Mouse (Mus musculus) MEL (cell line): ENCODE measurements around the gene Gpr162. TPM values are rescaled to one million over a fixed set of nuclear protein-coding genes. Genes with fewer than 3 reads are reported as not detected.

ENCODE experiments used
- DNase-seq: peaks from one replicate; pipeline ENCODE4 v3.0.0; 2011; ENCODE audit warnings: low read depth, low spot score
- H3K27ac ChIP-seq: 2 replicates; pipeline ENCODE4 v1.5.1; 2012; ENCODE audit warnings: low read depth, mild to moderate bottlenecking, control low read depth, low read length, moderate library complexity; ENCODE audit not compliant: control insufficient read depth
- H3K27me3 ChIP-seq, 2 experiments: fragments of 150-350 bp in 1 of 2; sonication (generic) in 1 of 2; 2 replicates each; pipeline ENCODE4 v1.6.1; 2012; ENCODE audit warnings: low read length in 2 of 2, mild to moderate bottlenecking in 2 of 2, improper control_type of control experiment in 1 of 2, moderate library complexity in 1 of 2; ENCODE audit not compliant: insufficient read depth in 2 of 2, control insufficient read depth in 1 of 2
- H3K36me3 ChIP-seq, 2 experiments: 2 replicates each; pipeline ENCODE4 v1.6.1; 2012 to 2014; ENCODE audit warnings: low read length in 2 of 2, improper control_type of control experiment in 1 of 2, inconsistent platforms in 1 of 2, mild to moderate bottlenecking in 1 of 2; ENCODE audit not compliant: insufficient read depth in 2 of 2, control insufficient read depth in 1 of 2
- H3K4me1 ChIP-seq, 2 experiments: fragments of 150-350 bp in 1 of 2; sonication (generic) in 1 of 2; 2 replicates each; pipeline ENCODE4 v1.6.1; 2012; ENCODE audit warnings: low read length in 2 of 2, improper control_type of control experiment in 1 of 2, mild to moderate bottlenecking in 1 of 2; ENCODE audit not compliant: insufficient read depth in 2 of 2, control insufficient read depth in 1 of 2
- H3K4me3 ChIP-seq, 2 experiments: fragments of 150-350 bp in 1 of 2; sonication (generic) in 1 of 2; 2 replicates each; pipeline ENCODE4 v1.5.1; 2012; ENCODE audit warnings: low read depth in 2 of 2, low read length in 2 of 2, mild to moderate bottlenecking in 2 of 2, moderate library complexity in 2 of 2, control low read depth in 1 of 2, improper control_type of control experiment in 1 of 2; ENCODE audit not compliant: control insufficient read depth in 1 of 2, insufficient read depth in 1 of 2
- H3K79me2 ChIP-seq: 2 replicates; pipeline ENCODE4 v1.6.1; 2012; ENCODE audit warnings: mild to moderate bottlenecking, low read length, moderate library complexity; ENCODE audit not compliant: control insufficient read depth, poor library complexity, insufficient read depth
- H3K9ac ChIP-seq: 2 replicates; pipeline ENCODE4 v1.6.1; 2012; ENCODE audit warnings: low read depth, mild to moderate bottlenecking, control low read depth, low read length, moderate library complexity; ENCODE audit not compliant: control insufficient read depth, poor library complexity, severe bottlenecking
- H3K9me3 ChIP-seq: fragments of 150-350 bp; sonication (generic); replicated peaks from 2 replicates; pipeline ENCODE4 v1.6.1; 2012; ENCODE audit warnings: mild to moderate bottlenecking, low read length, improper control_type of control experiment, moderate library complexity; ENCODE audit not compliant: insufficient read depth
- ELF1 ChIP-seq: IDR thresholded peaks from 2 replicates; pipeline ENCODE4 v1.6.1; 2014; ENCODE audit warnings: low read depth, mild to moderate bottlenecking, inconsistent platforms, low read length, improper control_type of control experiment, moderate library complexity
- EP300 ChIP-seq, 2 experiments: IDR thresholded peaks; 2 replicates each; pipeline ENCODE4 v1.6.1; 2011; ENCODE audit warnings: improper control_type of control experiment in 2 of 2, low read length in 2 of 2, low read depth in 1 of 2, mild to moderate bottlenecking in 1 of 2
- GATA1 ChIP-seq: IDR thresholded peaks from 2 replicates; pipeline ENCODE4 v1.6.1; 2011; ENCODE audit warnings: low read depth, low read length, improper control_type of control experiment
- JUND ChIP-seq: IDR thresholded peaks from 2 replicates; pipeline ENCODE4 v1.6.1; 2011; ENCODE audit warnings: low read depth, mild to moderate bottlenecking, improper control_type of control experiment, low read length
- MAFK ChIP-seq: IDR thresholded peaks from 2 replicates; pipeline ENCODE4 v1.6.1; 2011; ENCODE audit warnings: low read depth, mild to moderate bottlenecking, low read length, improper control_type of control experiment, borderline replicate concordance
- MAZ ChIP-seq: IDR thresholded peaks from 2 replicates; pipeline ENCODE4 v1.6.1; 2012; ENCODE audit warnings: low read depth, mild to moderate bottlenecking, inconsistent platforms, low read length, improper control_type of control experiment
- MEF2A ChIP-seq: IDR thresholded peaks from 2 replicates; pipeline ENCODE4 v1.6.1; 2014; ENCODE audit warnings: low read depth, mild to moderate bottlenecking, inconsistent platforms, low read length, improper control_type of control experiment; ENCODE audit not compliant: poor library complexity, insufficient replicate concordance, severe bottlenecking; ENCODE audit errors: extremely low read depth
- MXI1 ChIP-seq: IDR thresholded peaks from 2 replicates; pipeline ENCODE4 v1.6.1; 2011; ENCODE audit warnings: mild to moderate bottlenecking, low read depth, low read length, improper control_type of control experiment
- MYC ChIP-seq: IDR thresholded peaks from 2 replicates; pipeline ENCODE4 v1.6.1; 2011; ENCODE audit warnings: low read depth, mild to moderate bottlenecking, low read length, improper control_type of control experiment, moderate library complexity
- NELFE ChIP-seq: IDR thresholded peaks from 2 replicates; pipeline ENCODE4 v1.6.1; 2011; ENCODE audit warnings: low read depth, low read length, improper control_type of control experiment
- POLR2A ChIP-seq, 2 experiments: IDR thresholded peaks; 2 replicates each; pipeline ENCODE4 v1.6.1; 2011 to 2012; ENCODE audit warnings: low read length in 2 of 2, mild to moderate bottlenecking in 2 of 2, control low read depth in 1 of 2, improper control_type of control experiment in 1 of 2, low read depth in 1 of 2, moderate library complexity in 1 of 2; ENCODE audit not compliant: control insufficient read depth in 1 of 2, insufficient read depth in 1 of 2, poor library complexity in 1 of 2
- RCOR1 ChIP-seq: IDR thresholded peaks from 2 replicates; pipeline ENCODE4 v1.6.1; 2012; ENCODE audit warnings: low read depth, mild to moderate bottlenecking, inconsistent platforms, low read length, improper control_type of control experiment
- SIN3A ChIP-seq: IDR thresholded peaks from 2 replicates; pipeline ENCODE4 v1.6.1; 2012; ENCODE audit warnings: low read length, improper control_type of control experiment, inconsistent platforms
- TAL1 ChIP-seq: IDR thresholded peaks from 2 replicates; pipeline ENCODE4 v1.6.1; 2012; ENCODE audit warnings: mild to moderate bottlenecking, inconsistent platforms, low read length, moderate library complexity, mixed read lengths
- TBP ChIP-seq: IDR thresholded peaks from 2 replicates; pipeline ENCODE4 v1.8.0; 2011; ENCODE audit warnings: low read depth, low read length, improper control_type of control experiment
- UBTF ChIP-seq: IDR thresholded peaks from 2 replicates; pipeline ENCODE4 v1.6.1; 2012; ENCODE audit warnings: low read depth, mild to moderate bottlenecking, inconsistent platforms, low read length, improper control_type of control experiment, moderate library complexity, borderline replicate concordance; ENCODE audit not compliant: insufficient read depth
- ZMIZ1 ChIP-seq: IDR thresholded peaks from 2 replicates; pipeline ENCODE4 v1.6.1; 2012; ENCODE audit warnings: low read depth, mild to moderate bottlenecking, inconsistent platforms, low read length, improper control_type of control experiment, moderate library complexity
- ZNF384 ChIP-seq: IDR thresholded peaks from 2 replicates; pipeline ENCODE4 v1.6.1; 2012; ENCODE audit warnings: low read depth, mild to moderate bottlenecking, inconsistent platforms, low read length, improper control_type of control experiment
- polyA plus RNA-seq, 2 experiments: library from polyadenylated mRNA; stranded (reverse) in 1 of 2; unstranded in 1 of 2; fragments of >175 nt in 1 of 2; fragments of >200 nt in 1 of 2; gene quantifications; 2 replicates each; pipeline versions ENCODE4 v1.2.1 to v1.2.4; 2012; ENCODE audit warnings: low replicate concordance in 2 of 2, low read depth in 1 of 2; ENCODE audit not compliant: insufficient read length in 2 of 2, insufficient read depth in 1 of 2, missing spikeins in 1 of 2
- total RNA-seq: library from RNA; depleted of rRNA; stranded (reverse); fragments of 300-350 nt; gene quantifications from 2 replicates; pipeline ENCODE4 v1.2.3, GENCODE M21; 2012

Gpr162 gene
- total and polyA plus RNA-seq, 3 experiments = 0.08 to 0.84 TPM; not detected in 1

DNA sequence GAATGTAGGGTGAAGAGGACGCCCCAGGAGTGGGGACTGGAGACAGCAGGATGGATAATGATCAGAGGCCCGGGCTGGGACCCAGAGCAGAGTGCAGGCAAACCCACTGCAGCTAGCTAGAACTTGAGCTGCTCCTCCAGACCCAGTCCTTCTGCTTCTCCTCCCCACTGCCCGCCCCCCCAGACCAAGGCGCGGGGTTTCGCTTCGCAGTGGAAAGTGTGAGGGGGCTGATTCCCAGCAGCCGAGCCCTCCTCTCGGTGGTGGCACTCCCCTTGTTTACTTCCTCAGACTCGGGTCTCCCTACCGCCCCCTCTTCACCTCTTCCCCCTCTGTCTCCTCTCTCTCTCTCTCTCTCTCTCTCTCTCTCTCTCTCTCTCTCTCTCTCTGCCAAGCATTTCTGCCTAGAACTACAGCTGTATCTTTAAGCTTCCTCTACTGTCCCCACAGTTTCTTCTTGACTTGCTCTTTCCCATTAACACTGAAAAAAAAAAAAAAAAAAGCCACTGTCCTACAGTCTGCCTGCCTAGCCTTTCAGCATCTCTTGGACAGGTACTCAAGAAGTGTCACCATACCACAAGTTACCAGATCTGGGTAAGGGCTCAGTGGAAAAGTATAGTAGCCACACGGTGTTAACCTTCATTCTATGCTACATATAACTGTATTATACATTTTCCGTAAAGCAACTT lies 47.9 kb upstream of the Gpr162 start, which contains the start of gene Lag3:
Lag3 (minus strand) TSS at position 173 of the 686 bp plus-strand sequence.
- 0 out of 4 replicates have a peak within 1 kb of the TSS, but pooled peaks of 1 of the 2 experiments have one; percentile 12 for H3K4me3 ChIP-seq
- peaks cover 11 to 25% of the 10 kb centered on the region in 2 experiments for H3K4me1 ChIP-seq
- H3K27me3 ChIP-seq = no peaks in the 10 kb centered on the region
- peak within 1 kb of the TSS; percentile 2; the same call in 1 of the 2 replicates for H3K9ac ChIP-seq
- DNase-seq = peak; percentile 31
- TF ChIP-seq ZNF384 (peak; percentile 75), GATA1 (no peak), JUND (peak; percentile 79)
- peaks cover 1% of the 10 kb centered on the region; the same call in 1 of the 2 replicates for H3K79me2 ChIP-seq
- H3K27ac ChIP-seq = no peak within 1 kb of the TSS
- H3K36me3 ChIP-seq = peaks cover 0 to 18% of the 10 kb centered on the region in 2 experiments; a peak in 2 of 4 replicates
- no peaks in the 10 kb centered on the region for H3K9me3 ChIP-seq

DNA sequence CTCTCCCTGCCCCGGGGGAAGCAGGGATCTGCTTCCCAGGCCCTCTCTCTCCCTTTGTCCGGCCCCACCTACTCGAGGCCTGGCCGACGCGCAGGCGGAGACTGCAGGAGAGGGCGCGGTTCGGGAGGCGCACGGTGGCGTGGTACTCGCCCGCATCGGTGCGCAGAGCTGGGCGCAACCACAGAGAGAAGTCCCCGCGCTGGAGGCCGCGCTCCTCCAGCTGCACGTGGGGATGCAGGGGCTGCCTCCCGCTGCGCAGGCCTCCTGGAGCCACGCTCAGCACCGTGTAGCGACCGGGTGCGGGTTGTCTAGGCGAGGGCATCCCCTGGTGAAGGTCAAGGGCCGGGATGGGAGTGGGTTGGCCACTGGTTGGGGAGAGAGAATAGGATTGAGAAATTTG lies 46.2 kb upstream of the Gpr162 start:
- no peak overlapping the region for H3K27ac ChIP-seq
- H3K9ac ChIP-seq = no peak overlapping the region
- H3K27me3 ChIP-seq = no peaks in the 10 kb centered on the region
- no peak overlapping the region for H3K4me3 ChIP-seq
- H3K36me3 ChIP-seq = peaks cover 0 to 13% of the 10 kb centered on the region in 2 experiments; a peak in 2 of 4 replicates
- no peak for DNase-seq
- no peaks in the 10 kb centered on the region for H3K9me3 ChIP-seq
- TF ChIP-seq NELFE = no peak
- no peak for TF ChIP-seq ZNF384
- no peak for TF ChIP-seq MEF2A
- no peak for TF ChIP-seq MAFK
- TF ChIP-seq MAZ = no peak
- no peak for TF ChIP-seq TBP
- TF ChIP-seq ELF1 = no peak
- no peak for TF ChIP-seq ZMIZ1
- no peak for TF ChIP-seq JUND
- no peak for TF ChIP-seq UBTF
- TF ChIP-seq EP300 (IDR thresholded peaks at IDR 0.05; ENCODE audit: low read depth in 1 of 2, low read length in 2 of 2) = no peak
- no peak for TF ChIP-seq SIN3A
- TF ChIP-seq POLR2A (IDR thresholded peaks at IDR 0.05; ENCODE audit: control insufficient read depth in 1 of 2, insufficient read depth in 1 of 2, low read depth in 1 of 2, low read length in 2 of 2, poor library complexity in 1 of 2) = no peak
- TF ChIP-seq MXI1 = no peak
- TF ChIP-seq MYC = no peak
- TF ChIP-seq RCOR1 = no peak
- TF ChIP-seq TAL1 = no peak
- H3K4me1 ChIP-seq = peaks cover 6 to 14% of the 10 kb centered on the region in 2 experiments
- no peaks in the 10 kb centered on the region for H3K79me2 ChIP-seq
